Mouse (Mus musculus) cortical plate, adult 2 months (tissue): ENCODE results near the gene Rbm20. TPM values are rescaled to one million over a fixed set of nuclear protein-coding genes. Genes with fewer than 3 reads are reported as not detected.

ENCODE experiments used
- H3K27ac ChIP-seq: fragments of 200-500 bp; 2 replicates; pipeline ENCODE4 v1.5.1; 2012; ENCODE audit warnings: low read length, control low read depth, inconsistent platforms; ENCODE audit not compliant: insufficient read depth
- H3K4me1 ChIP-seq: fragments of 200-500 bp; 2 replicates; pipeline ENCODE4 v1.6.1; 2011; ENCODE audit warnings: low read length; ENCODE audit not compliant: control insufficient read depth, insufficient read depth
- H3K4me3 ChIP-seq: fragments of 200-500 bp; 2 replicates; pipeline ENCODE4 v1.5.1; 2011; ENCODE audit warnings: mild to moderate bottlenecking, low read length, control low read depth; ENCODE audit not compliant: insufficient read depth
- CTCF ChIP-seq: fragments of 200-500 bp; IDR thresholded peaks from 2 replicates; pipeline ENCODE4 v1.5.1; 2011; ENCODE audit warnings: mild to moderate bottlenecking, control low read depth, low read length; ENCODE audit not compliant: insufficient read depth; ENCODE audit errors: extremely low read depth
- POLR2A ChIP-seq: fragments of 200-500 bp; IDR thresholded peaks from 2 replicates; pipeline ENCODE4 v1.6.1; 2011; ENCODE audit warnings: mild to moderate bottlenecking, low read length, control low read depth; ENCODE audit not compliant: insufficient read depth; ENCODE audit errors: extremely low read depth
- polyA plus RNA-seq: library from polyadenylated mRNA; depleted of rRNA; stranded (reverse); fragments of >200 nt; gene quantifications from 2 replicates; pipeline ENCODE4 v1.2.3, GENCODE M21; 2012

Rbm20 gene
- polyA plus RNA-seq, 1 experiment = 2.8 TPM

DNA sequence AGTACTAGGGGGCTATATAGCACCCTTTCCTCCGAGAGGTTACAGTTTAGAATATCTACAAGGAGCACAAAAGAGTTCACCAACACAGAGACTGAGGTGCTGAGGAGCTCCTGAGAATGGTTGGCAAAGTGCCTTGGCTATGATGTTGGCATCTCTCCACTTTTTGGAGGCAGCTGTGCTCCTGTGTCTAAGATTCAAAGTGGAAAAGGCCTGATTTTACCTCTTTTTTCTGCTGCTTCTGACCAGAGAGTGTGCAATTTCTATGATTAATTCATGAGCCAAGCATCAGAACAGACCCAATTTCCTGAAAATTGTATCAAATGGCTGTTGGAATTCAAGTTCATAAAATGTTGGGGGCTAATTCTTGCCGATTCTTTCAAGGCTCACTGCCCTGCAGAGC is 109.1 kb downstream of the Rbm20 start:
- no peak overlapping the region for H3K27ac ChIP-seq
- H3K4me1 ChIP-seq = peaks cover 2% of the 10 kb centered on the region
- TF ChIP-seq CTCF = no peak
- no peak for TF ChIP-seq POLR2A
- H3K4me3 ChIP-seq = no peak overlapping the region

GRCm38 (mm10) chr19:53786836-53787235 is 109.7 kb downstream of the Rbm20 start:
- Histone ChIP-seq H3K4me3 (no peak overlapping the region), H3K4me1 (peaks cover 2% of the 10 kb centered on the region), H3K27ac (no peak overlapping the region)
- TF ChIP-seq POLR2A (no peak), CTCF (no peak)

- H3K4me3 ChIP-seq = no peak overlapping the region
- H3K27ac ChIP-seq = no peak overlapping the region
- TF ChIP-seq POLR2A = no peak
- TF ChIP-seq CTCF = no peak
- peaks cover 2% of the 10 kb centered on the region for H3K4me1 ChIP-seq
Measured at GRCm38 (mm10) chr19:53788621-53789331, 111.7 kb downstream of the Rbm20 start.

GRCm38 (mm10) chr19:53789571-53789970 is 112.5 kb downstream of the Rbm20 start:
- no peak overlapping the region for H3K4me3 ChIP-seq
- peaks cover 2% of the 10 kb centered on the region for H3K4me1 ChIP-seq
- TF ChIP-seq POLR2A (no peak), CTCF (no peak)
- no peak overlapping the region for H3K27ac ChIP-seq

- no peaks in the 10 kb centered on the region for H3K4me1 ChIP-seq
- H3K4me3 ChIP-seq = no peak overlapping the region
- TF ChIP-seq POLR2A = no peak
- no peak for TF ChIP-seq CTCF
- H3K27ac ChIP-seq = no peak overlapping the region
Measured at GRCm38 (mm10) chr19:53791751-53792720, 114.9 kb downstream of the Rbm20 start.

DNA sequence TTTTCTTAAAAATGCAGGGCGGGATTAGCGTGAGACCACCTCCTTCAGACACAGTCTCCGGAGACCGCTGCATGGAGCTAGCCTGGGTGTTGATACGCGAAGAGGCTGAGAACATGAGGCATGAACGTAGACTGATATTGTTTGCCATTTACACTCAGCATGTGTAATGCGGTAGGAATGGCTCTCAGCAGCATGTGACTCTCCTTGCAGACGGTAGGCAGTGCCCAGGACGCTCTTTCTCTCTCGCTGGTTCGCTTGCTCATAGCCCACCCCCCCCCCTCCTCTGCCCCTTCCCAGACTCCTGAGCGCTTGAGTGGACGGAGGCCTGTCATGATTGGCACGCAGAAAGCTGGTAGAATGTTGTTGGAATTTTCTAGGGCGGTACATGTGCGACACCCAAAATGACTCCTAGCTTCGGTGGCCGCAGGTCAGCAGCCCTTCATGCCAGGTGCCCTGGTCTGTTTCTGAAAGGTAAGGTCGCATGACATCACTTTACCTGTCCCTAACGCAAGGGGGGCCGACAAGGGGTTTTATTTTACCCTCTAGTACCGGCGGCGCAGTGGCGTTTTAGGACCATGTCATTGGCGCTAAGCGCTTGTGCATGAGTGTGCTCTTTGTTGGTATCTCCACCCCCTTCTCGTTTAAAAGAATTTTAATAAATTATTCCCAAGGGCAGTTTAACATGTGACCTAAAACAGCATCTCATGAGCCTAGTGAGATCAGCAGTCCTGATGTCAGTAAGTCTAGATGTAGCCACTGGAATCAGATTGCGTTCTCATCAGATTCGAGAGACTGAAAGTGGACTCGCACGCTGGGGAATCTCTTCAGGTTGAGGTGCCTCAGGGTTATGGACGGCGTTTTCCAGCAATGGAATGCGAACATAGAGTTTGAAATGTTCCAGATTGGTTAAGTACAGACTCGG is 116.1 kb downstream of the Rbm20 start:
- H3K27ac ChIP-seq = no peak overlapping the region
- no peaks in the 10 kb centered on the region for H3K4me1 ChIP-seq
- H3K4me3 ChIP-seq = no peak overlapping the region
- no peak for TF ChIP-seq POLR2A
- no peak for TF ChIP-seq CTCF

- H3K4me1 ChIP-seq = no peaks in the 10 kb centered on the region
- no peak overlapping the region for H3K4me3 ChIP-seq
- TF ChIP-seq CTCF (no peak), POLR2A (no peak)
- no peak overlapping the region for H3K27ac ChIP-seq
Measured at GRCm38 (mm10) chr19:53793994-53794890, 117.1 kb downstream of the Rbm20 start.

DNA sequence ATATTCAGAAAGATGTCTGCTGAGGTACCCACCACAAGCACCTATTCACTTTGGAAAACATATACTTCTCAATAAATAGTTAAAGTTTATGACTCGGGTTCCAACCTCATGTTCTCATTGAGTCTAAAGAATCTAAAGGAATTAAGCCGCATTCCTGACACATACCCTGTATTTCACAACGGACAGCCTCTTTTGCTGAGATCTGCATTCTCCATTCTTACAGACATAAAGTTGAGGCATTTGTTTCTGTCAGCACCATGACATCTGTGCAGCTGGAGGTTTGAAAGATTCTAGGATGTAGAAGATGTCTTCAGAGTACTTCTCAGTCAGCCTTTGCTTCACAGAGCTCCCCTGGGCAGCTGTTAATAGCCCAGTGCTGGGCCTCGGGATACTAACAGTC is 117.9 kb downstream of the Rbm20 start:
- Histone ChIP-seq H3K27ac (no peak overlapping the region), H3K4me1 (no peaks in the 10 kb centered on the region), H3K4me3 (no peak overlapping the region)
- no peak for TF ChIP-seq POLR2A
- no peak for TF ChIP-seq CTCF

DNA sequence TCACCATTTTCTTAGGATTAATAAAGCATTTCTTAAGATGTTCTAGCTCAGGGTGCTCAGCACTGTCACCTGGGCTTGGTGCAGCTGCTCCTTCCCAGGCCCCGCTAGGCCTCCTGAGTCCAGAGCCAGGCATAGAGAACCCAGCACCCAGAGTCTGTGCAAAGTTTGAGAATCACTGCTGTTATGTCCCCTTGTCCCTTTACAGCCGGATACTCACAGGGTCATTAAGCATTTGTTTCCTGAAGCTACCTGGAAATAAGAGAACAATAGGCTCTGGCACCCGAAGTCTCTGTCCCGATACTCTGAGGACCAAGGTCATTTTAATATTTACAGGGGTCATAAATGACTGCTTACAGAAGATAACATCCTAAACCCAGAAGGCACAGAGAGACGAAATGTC is 118.9 kb downstream of the Rbm20 start:
- no peak overlapping the region for H3K27ac ChIP-seq

More for the DNA sequence above, 118.9 kb downstream of the Rbm20 start:
- Histone ChIP-seq H3K4me1 (peaks cover 2% of the 10 kb centered on the region; the same call in 1 of the 2 replicates), H3K4me3 (no peak overlapping the region)
- TF ChIP-seq CTCF (no peak), POLR2A (no peak)
